Mouse (Mus musculus) ES-E14 (cell line): ENCODE results near the gene Adam1a. TPM values are rescaled to one million over a fixed set of nuclear protein-coding genes. Genes with fewer than 3 reads are reported as not detected.

Experiments
- DNase-seq: peaks from one replicate; pipeline ENCODE4 v3.0.0-alpha.2; 2013; ENCODE audit warnings: low read depth, low spot score
- H3K27ac ChIP-seq: 2 replicates; pipeline ENCODE4 v1.5.1; 2012; ENCODE audit warnings: low read depth, mild to moderate bottlenecking, low read length, moderate library complexity, mixed read lengths; ENCODE audit not compliant: poor library complexity, insufficient read depth, severe bottlenecking
- H3K36me3 ChIP-seq: 2 replicates; pipeline ENCODE4 v1.6.1; 2012; ENCODE audit warnings: mild to moderate bottlenecking, low read length, moderate library complexity, mixed read lengths; ENCODE audit not compliant: control insufficient read depth, poor library complexity, insufficient read depth, severe bottlenecking
- H3K4me1 ChIP-seq, 2 experiments: fragments of 150-350 bp in 1 of 2; sonication (generic) in 1 of 2; 2 replicates each; pipeline ENCODE4 v1.6.1; 2012; ENCODE audit warnings: low read length in 2 of 2, mild to moderate bottlenecking in 1 of 2, mixed read lengths in 1 of 2; ENCODE audit not compliant: control insufficient read depth in 2 of 2, insufficient read depth in 2 of 2, poor library complexity in 1 of 2
- H3K4me3 ChIP-seq, 2 experiments: fragments of 150-350 bp in 1 of 2; sonication (generic) in 1 of 2; 2 replicates each; pipeline ENCODE4 v1.5.1; 2012; ENCODE audit warnings: low read length in 2 of 2, low read depth in 1 of 2, mild to moderate bottlenecking in 1 of 2, mixed read lengths in 1 of 2; ENCODE audit not compliant: insufficient read depth in 1 of 2, poor library complexity in 1 of 2, severe bottlenecking in 1 of 2
- H3K9ac ChIP-seq: 2 replicates; pipeline ENCODE4 v1.6.1; 2012; ENCODE audit warnings: low read depth, mild to moderate bottlenecking, low read length, mixed read lengths; ENCODE audit not compliant: poor library complexity, insufficient read depth, severe bottlenecking
- H3K9me3 ChIP-seq: fragments of 150-350 bp; sonication (generic); 2 replicates; pipeline ENCODE4 v1.6.1; 2012; ENCODE audit warnings: low read depth, mild to moderate bottlenecking, low read length; ENCODE audit not compliant: control insufficient read depth, insufficient read depth
- CHD2 ChIP-seq: IDR thresholded peaks from 2 replicates; pipeline ENCODE4 v1.6.1; 2014; ENCODE audit warnings: mild to moderate bottlenecking, low read depth, low read length, inconsistent platforms
- HCFC1 ChIP-seq: IDR thresholded peaks from 2 replicates; pipeline ENCODE4 v1.6.1; 2012; ENCODE audit warnings: low read length, inconsistent platforms, borderline replicate concordance; ENCODE audit not compliant: insufficient read depth
- MAFK ChIP-seq: IDR thresholded peaks from 2 replicates; pipeline ENCODE4 v1.6.1; 2014; ENCODE audit warnings: mild to moderate bottlenecking, low read depth, low read length, inconsistent platforms; ENCODE audit not compliant: insufficient read depth
- ZC3H11A ChIP-seq: IDR thresholded peaks from 2 replicates; pipeline ENCODE4 v1.6.1; 2012; ENCODE audit warnings: low read depth, mild to moderate bottlenecking, inconsistent platforms, low read length, borderline replicate concordance
- ZNF384 ChIP-seq: IDR thresholded peaks from 2 replicates; pipeline ENCODE4 v1.6.1; 2012; ENCODE audit warnings: low read depth, low read length, inconsistent platforms
- in situ Hi-C, 2 experiments: fragments of 600-800 bp; cut with MboI; formaldehyde crosslinking; loops; one replicate each; pipeline ENCODE4 v1.15.1; 2025; ENCODE audit warnings: low sequenced_read_pairs in 2 of 2, inconsistent platforms in 1 of 2; ENCODE audit not compliant: unreplicated experiment in 2 of 2
- total RNA-seq: library from RNA; depleted of rRNA; stranded (reverse); fragments of 300-350 nt; gene quantifications from 2 replicates; pipeline ENCODE4 v1.2.3, GENCODE M21; 2012

Gene Adam1a
- total RNA-seq, 1 experiment = 6.1 TPM

DNA sequence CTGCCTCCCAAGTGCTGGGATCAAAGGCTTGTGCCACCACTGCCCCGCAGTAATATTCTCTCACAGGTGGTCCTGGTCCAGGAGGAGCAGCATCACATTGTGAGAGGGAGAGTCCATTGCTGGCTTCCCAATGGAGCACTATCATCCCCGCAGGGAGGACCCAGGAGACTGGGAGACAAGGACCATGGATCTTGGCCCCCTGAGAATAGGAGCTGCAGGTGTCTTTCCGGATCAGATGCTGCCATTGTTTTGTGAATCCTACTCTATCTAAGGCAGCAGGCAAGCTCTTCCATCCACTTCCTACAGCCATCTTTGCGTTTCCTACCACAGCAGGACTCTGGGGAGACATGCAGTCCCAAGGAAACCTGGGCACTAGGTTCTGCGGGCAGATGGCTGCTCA is 40.4 kb upstream of the Adam1a start:
- peaks cover 14 to 26% of the 10 kb centered on the region in 2 experiments for H3K4me1 ChIP-seq
- H3K4me3 ChIP-seq = no peak overlapping the region
- no peaks in the 10 kb centered on the region for H3K9me3 ChIP-seq
- in situ Hi-C loops = no loop called here
- H3K9ac ChIP-seq = no peak overlapping the region
- no peak for DNase-seq
- no peak for TF ChIP-seq HCFC1
- H3K27ac ChIP-seq = peak overlapping the region; percentile 29; the same call in 1 of the 2 replicates
- 0 out of 2 replicates have a peak, but pooled peaks cover 2% of the 10 kb centered on the region for H3K36me3 ChIP-seq

DNA sequence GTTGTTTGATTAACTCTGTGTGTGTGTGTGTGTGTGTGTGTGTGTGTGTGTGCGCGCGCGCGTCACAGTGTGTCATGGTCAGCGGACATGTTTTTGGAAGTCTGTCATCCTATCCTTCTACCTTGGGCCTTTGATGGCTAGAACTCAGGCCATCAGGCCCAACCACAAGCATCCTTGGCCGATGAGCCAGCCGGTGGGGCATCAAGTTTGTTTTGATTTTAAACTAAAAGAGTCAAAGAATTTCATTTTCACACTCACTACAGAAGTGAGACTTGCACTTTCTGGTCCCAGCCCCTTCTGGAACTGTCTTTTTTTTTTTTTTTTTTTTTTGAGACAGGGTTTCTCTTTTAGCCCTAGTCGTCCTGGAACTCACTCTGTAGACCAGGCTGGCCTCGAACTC is 39.7 kb upstream of the Adam1a start:
- in situ Hi-C loops = no loop called here
- Histone ChIP-seq H3K9me3 (no peaks in the 10 kb centered on the region), H3K4me3 (no peak overlapping the region), H3K36me3 (0 out of 2 replicates have a peak, but pooled peaks cover 2% of the 10 kb centered on the region), H3K27ac (no peak overlapping the region; the same call in 1 of the 2 replicates), H3K9ac (no peak overlapping the region; the same call in 1 of the 2 replicates), H3K4me1 (peaks cover 14 to 25% of the 10 kb centered on the region in 2 experiments)
- TF ChIP-seq HCFC1 = no peak
- TF ChIP-seq CHD2 = no peak
- 0 out of 2 replicates have a peak, but pooled peaks have one; percentile 43 for TF ChIP-seq ZNF384
- TF ChIP-seq MAFK = no peak
- DNase-seq = no peak

DNA sequence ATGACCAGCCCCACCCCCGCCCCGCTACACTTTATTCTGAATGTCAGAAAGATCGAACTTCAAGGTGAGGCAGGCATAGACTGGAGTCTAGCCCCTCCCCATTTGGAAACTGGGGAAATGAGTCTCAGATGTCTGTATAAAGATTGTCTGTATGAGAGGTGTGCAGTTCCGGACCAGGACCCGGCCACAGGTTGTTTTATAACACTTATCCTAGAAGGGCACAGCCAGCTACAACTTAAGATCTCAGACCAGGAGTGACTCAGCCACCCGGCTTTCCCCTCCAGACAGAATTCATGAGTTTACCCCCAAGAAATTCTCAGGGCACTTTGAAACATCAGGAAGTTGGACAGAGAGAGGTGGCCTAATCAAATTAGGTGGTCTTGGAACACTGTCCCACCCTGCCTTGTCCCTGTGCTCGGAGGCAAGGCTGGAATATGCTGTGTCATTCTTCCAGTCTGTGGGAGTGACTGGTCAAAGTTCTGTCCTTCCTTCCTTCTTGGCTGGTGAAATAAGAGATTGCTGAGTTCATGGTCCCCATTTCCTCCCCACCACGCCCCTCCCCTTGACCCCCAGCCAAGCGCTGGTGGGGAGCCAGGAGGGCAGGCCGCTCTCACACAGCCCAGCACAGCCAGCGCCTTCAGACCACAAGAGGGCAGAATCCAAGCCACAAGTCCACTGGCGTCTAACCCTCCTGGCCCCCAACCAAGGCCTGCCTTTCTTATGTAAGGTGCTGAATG is 38.7 kb upstream of the Adam1a start:
- Histone ChIP-seq H3K9me3 (no peaks in the 10 kb centered on the region), H3K9ac (peak overlapping the region; percentile 34; the same call in 1 of the 2 replicates), H3K36me3 (peaks cover 11% of the 10 kb centered on the region; the same call in 1 of the 2 replicates), H3K4me3 (peak overlapping the region; percentile 27 to 38; a peak in 3 of 4 replicates), H3K4me1 (peaks cover 14 to 25% of the 10 kb centered on the region in 2 experiments), H3K27ac (peak overlapping the region; percentile 85)
- peak; percentile 59 for DNase-seq
- TF ChIP-seq MAFK = peak; percentile 50
- TF ChIP-seq ZC3H11A = no peak
- no peak for TF ChIP-seq ZNF384
- in situ Hi-C loops = no loop called here

DNA sequence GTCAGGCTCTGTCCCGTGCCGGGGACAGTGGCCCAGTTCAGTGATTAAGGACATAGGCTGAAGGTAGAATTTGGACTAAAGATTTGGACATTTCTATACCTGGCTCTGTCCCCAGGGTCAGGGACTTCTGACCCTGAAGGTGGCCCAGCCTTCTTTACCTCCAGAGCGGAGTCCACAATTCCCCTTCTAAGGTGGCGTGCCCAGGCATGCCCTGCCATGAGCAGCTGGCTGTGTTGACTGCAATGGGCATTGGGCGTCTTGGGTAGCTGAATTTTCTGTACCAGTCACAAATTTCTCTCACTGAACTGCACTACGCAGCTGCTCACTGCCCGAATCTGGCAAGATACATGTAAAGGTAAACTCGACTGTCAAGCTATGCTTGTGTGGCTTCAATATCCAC is 36.7 kb upstream of the Adam1a start:
- Histone ChIP-seq H3K27ac (peak overlapping the region; percentile 20), H3K36me3 (peaks cover 24% of the 10 kb centered on the region; the same call in 1 of the 2 replicates), H3K9me3 (no peaks in the 10 kb centered on the region), H3K9ac (peak overlapping the region; percentile 67; the same call in 1 of the 2 replicates), H3K4me1 (peaks cover 10 to 23% of the 10 kb centered on the region in 2 experiments), H3K4me3 (peak overlapping the region; percentile 22 to 24; a peak in 2 of 4 replicates)
- in situ Hi-C loops = no loop called here
- no peak for TF ChIP-seq CHD2
- TF ChIP-seq HCFC1 = no peak
- TF ChIP-seq ZNF384 = no peak
- TF ChIP-seq ZC3H11A = no peak
- TF ChIP-seq MAFK = no peak
- no peak for DNase-seq
